Mouse (Mus musculus) ES-Bruce4 (cell line): ENCODE results near the gene Inpp5a. TPM values are rescaled to one million over a fixed set of nuclear protein-coding genes. Genes with fewer than 3 reads are reported as not detected.

ENCODE experiments used
- H3K27ac ChIP-seq: 2 replicates; pipeline ENCODE4 v1.5.1; 2012; ENCODE audit warnings: low read length, inconsistent platforms; ENCODE audit not compliant: insufficient read depth
- H3K27me3 ChIP-seq: 2 replicates; pipeline ENCODE4 v1.6.1; 2012; ENCODE audit warnings: mild to moderate bottlenecking, low read length, inconsistent platforms; ENCODE audit not compliant: control insufficient read depth, poor library complexity, insufficient read depth, severe bottlenecking
- H3K36me3 ChIP-seq: 2 replicates; pipeline ENCODE4 v1.6.1; 2012; ENCODE audit warnings: inconsistent platforms, mild to moderate bottlenecking, low read length, moderate library complexity; ENCODE audit not compliant: control insufficient read depth, poor library complexity, insufficient read depth, severe bottlenecking
- H3K4me1 ChIP-seq: one replicate; pipeline ENCODE4 v1.8.1; 2011; ENCODE audit warnings: low read length; ENCODE audit not compliant: control insufficient read depth, insufficient read depth
- H3K4me3 ChIP-seq: 2 replicates; pipeline ENCODE4 v1.5.1; 2011; ENCODE audit warnings: low read depth, mild to moderate bottlenecking, low read length
- H3K9ac ChIP-seq: 2 replicates; pipeline ENCODE4 v1.6.1; 2012; ENCODE audit warnings: low read depth, mild to moderate bottlenecking, inconsistent platforms; ENCODE audit not compliant: poor library complexity, severe bottlenecking
- H3K9me3 ChIP-seq: replicated peaks from 2 replicates; pipeline ENCODE4 v1.6.1; 2012; ENCODE audit warnings: mild to moderate bottlenecking, low read length, inconsistent platforms; ENCODE audit not compliant: control insufficient read depth, poor library complexity, insufficient read depth, severe bottlenecking
- CTCF ChIP-seq: IDR thresholded peaks from one replicate; pipeline ENCODE4 v1.8.1; 2011; ENCODE audit warnings: low read depth, low read length
- EP300 ChIP-seq: IDR thresholded peaks from 2 replicates; pipeline ENCODE4 v1.6.1; 2011; ENCODE audit warnings: low read depth, low read length; ENCODE audit not compliant: insufficient read depth
- POLR2A ChIP-seq: IDR thresholded peaks from one replicate; pipeline ENCODE4 v1.8.1; 2011; ENCODE audit warnings: low read length; ENCODE audit not compliant: insufficient read depth
- polyA plus RNA-seq: library from polyadenylated mRNA; stranded (reverse); fragments of >200 nt; gene quantifications from 2 replicates; pipeline ENCODE4 v1.2.4, GENCODE M21; 2011; ENCODE audit warnings: low read depth; ENCODE audit not compliant: missing spikeins, insufficient read depth, insufficient read length

Inpp5a gene
- polyA plus RNA-seq, 1 experiment, result 37.6 TPM

DNA sequence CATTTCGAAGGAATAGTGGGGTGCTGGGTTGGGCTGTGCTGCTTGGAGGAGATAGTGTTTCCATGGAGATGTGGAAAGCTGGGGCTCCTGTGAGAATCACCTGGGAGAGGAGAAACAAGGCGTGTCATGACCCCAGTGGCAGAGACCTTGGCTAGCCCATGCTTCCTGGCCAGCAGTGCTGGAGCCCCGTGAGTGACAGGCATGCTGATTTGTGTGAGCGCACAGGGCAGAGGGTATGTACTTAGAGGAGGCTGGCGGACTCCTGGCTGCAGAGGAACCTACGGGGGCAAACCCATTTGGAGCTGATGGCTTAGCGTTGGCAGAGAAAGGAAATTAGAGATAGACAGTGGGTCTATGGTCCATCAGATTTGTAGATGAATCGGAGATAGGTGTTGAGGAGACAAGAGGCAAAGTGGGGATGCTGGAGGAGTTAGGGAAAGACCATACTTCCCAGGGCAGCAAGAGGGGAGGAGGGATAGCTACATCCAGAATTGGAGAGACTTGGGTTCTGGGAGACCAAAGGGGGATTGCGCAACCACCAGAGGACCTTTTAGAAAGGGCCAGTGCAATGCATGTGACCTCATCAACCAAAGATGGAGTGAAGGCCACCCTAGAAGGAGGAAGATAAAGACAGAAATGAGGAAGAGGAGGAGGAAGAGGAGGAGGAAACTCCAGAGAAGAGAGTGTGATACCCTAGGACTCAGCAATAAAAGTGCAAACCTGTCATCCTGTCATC, 117.9 kb downstream of the Inpp5a start:
- no peak overlapping the region for H3K4me3 ChIP-seq
- H3K4me1 ChIP-seq, result no peaks in the 10 kb centered on the region
- H3K27ac ChIP-seq, result no peak overlapping the region
- no peaks in the 10 kb centered on the region for H3K27me3 ChIP-seq
- no peak overlapping the region for H3K9ac ChIP-seq
- H3K36me3 ChIP-seq, result no peaks in the 10 kb centered on the region
- TF ChIP-seq POLR2A (no peak), CTCF (no peak), EP300 (no peak)
- H3K9me3 ChIP-seq, result no peaks in the 10 kb centered on the region

GRCm38 (mm10) chr7:139508938-139509337, 120.0 kb downstream of the Inpp5a start:
- no peak overlapping the region for H3K27ac ChIP-seq
- no peak overlapping the region for H3K9ac ChIP-seq
- H3K27me3 ChIP-seq, result no peaks in the 10 kb centered on the region
- no peak for TF ChIP-seq EP300
- TF ChIP-seq CTCF, result no peak
- no peak for TF ChIP-seq POLR2A
- no peaks in the 10 kb centered on the region for H3K36me3 ChIP-seq
- H3K9me3 ChIP-seq, result no peaks in the 10 kb centered on the region
- H3K4me1 ChIP-seq, result no peaks in the 10 kb centered on the region
- H3K4me3 ChIP-seq, result no peak overlapping the region

- Histone ChIP-seq H3K27me3 (no peaks in the 10 kb centered on the region), H3K9ac (no peak overlapping the region), H3K4me1 (peaks cover 4% of the 10 kb centered on the region), H3K36me3 (no peaks in the 10 kb centered on the region), H3K4me3 (no peak overlapping the region), H3K9me3 (no peaks in the 10 kb centered on the region), H3K27ac (no peak overlapping the region)
- TF ChIP-seq EP300 (no peak), CTCF (no peak), POLR2A (no peak)
Observed at GRCm38 (mm10) chr7:139515959-139516660, 127.2 kb downstream of the Inpp5a start.

DNA sequence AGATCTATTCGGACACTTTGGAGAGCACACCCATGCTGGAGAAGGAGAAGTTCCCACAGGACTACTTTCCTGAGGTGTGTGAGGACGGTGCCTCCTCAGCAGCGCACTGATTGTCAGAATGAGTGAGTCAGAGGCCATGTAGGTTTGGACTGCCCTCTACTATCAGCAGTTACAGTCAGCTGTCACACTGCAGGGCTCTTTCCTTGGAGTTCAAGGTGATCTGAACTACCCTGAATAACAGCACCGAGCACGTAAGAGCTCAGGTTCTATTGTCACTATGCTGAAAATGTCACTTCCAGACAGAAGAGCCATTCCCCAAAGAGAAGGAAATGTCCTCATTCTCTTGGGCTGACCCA, 127.7 kb downstream of the Inpp5a start:
- no peaks in the 10 kb centered on the region for H3K36me3 ChIP-seq
- H3K4me1 ChIP-seq, result peaks cover 4% of the 10 kb centered on the region
- no peak for TF ChIP-seq EP300
- TF ChIP-seq CTCF, result no peak
- no peak for TF ChIP-seq POLR2A
- no peak overlapping the region for H3K4me3 ChIP-seq
- no peaks in the 10 kb centered on the region for H3K9me3 ChIP-seq
- no peak overlapping the region for H3K9ac ChIP-seq
- H3K27ac ChIP-seq, result no peak overlapping the region
- H3K27me3 ChIP-seq, result no peaks in the 10 kb centered on the region

GRCm38 (mm10) chr7:139518352-139518751, 129.4 kb downstream of the Inpp5a start:
- no peak overlapping the region for H3K4me3 ChIP-seq
- H3K4me1 ChIP-seq, result peaks cover 4% of the 10 kb centered on the region
- H3K36me3 ChIP-seq, result no peaks in the 10 kb centered on the region
- H3K27me3 ChIP-seq, result no peaks in the 10 kb centered on the region
- no peaks in the 10 kb centered on the region for H3K9me3 ChIP-seq
- no peak overlapping the region for H3K9ac ChIP-seq
- no peak overlapping the region for H3K27ac ChIP-seq
- no peak for TF ChIP-seq POLR2A
- no peak for TF ChIP-seq CTCF
- TF ChIP-seq EP300, result no peak
